Mouse (Mus musculus) heart, adult 2 months (tissue): ENCODE measurements at regions not wholly inside any gene's neighbourhood (a gene's known extent, or its start where the extent isn't known, plus 50 kb on each side); places are given as distances from the start of the nearest gene placed in this dataset.

Source experiments
- DNase-seq, 2 experiments: peaks; one replicate each; pipeline ENCODE4 v3.0.0; 2021
- H3K27ac ChIP-seq: fragments of 200-600 bp; 2 replicates; pipeline ENCODE4 v1.8.1; 2022
- H3K27me3 ChIP-seq: fragments of 200-500 bp; 2 replicates; pipeline ENCODE4 v1.6.1; 2012; ENCODE audit warnings: mild to moderate bottlenecking, low read length, inconsistent platforms, mixed read lengths; ENCODE audit not compliant: control insufficient read depth, insufficient read depth
- H3K36me3 ChIP-seq: fragments of 200-500 bp; 2 replicates; pipeline ENCODE4 v1.6.1; 2012; ENCODE audit warnings: low read length, inconsistent platforms; ENCODE audit not compliant: control insufficient read depth, insufficient read depth
- H3K4me1 ChIP-seq: fragments of 200-500 bp; 2 replicates; pipeline ENCODE4 v1.6.1; 2011; ENCODE audit warnings: low read length; ENCODE audit not compliant: control insufficient read depth, insufficient read depth
- H3K4me3 ChIP-seq: fragments of 200-600 bp; 2 replicates; pipeline ENCODE4 v1.8.1; 2022
- H3K79me2 ChIP-seq: fragments of 200-500 bp; replicated peaks from 2 replicates; pipeline ENCODE4 v1.6.1; 2012; ENCODE audit warnings: mild to moderate bottlenecking, inconsistent platforms, low read length, moderate library complexity, mixed read lengths; ENCODE audit not compliant: control insufficient read depth, insufficient read depth
- H3K9ac ChIP-seq: fragments of 200-500 bp; 2 replicates; pipeline ENCODE4 v1.6.1; 2012; ENCODE audit warnings: low read depth, mild to moderate bottlenecking, control low read depth, inconsistent platforms, low read length, mixed read lengths
- CTCF ChIP-seq: fragments of 200-600 bp; IDR thresholded peaks from 2 replicates; pipeline ENCODE4 v1.8.1; 2022; ENCODE audit warnings: antibody characterized with exemption, mild to moderate bottlenecking, moderate library complexity
- EP300 ChIP-seq: fragments of 200-500 bp; IDR thresholded peaks from 2 replicates; pipeline ENCODE4 v1.6.1; 2011; ENCODE audit warnings: low read depth, low read length, control low read depth; ENCODE audit not compliant: insufficient read depth
- POLR2A ChIP-seq: fragments of 200-500 bp; IDR thresholded peaks from 2 replicates; pipeline ENCODE4 v1.6.1; 2011; ENCODE audit warnings: mild to moderate bottlenecking, low read depth, low read length, control low read depth; ENCODE audit not compliant: insufficient read depth
- WGBS: fragments of 180-500 bp; shearing (Covaris S2); methylation state at CpG from one replicate; pipeline ENCODE4 v1.1.7; 2018; 5-methylcytosine and 5-hydroxymethylcytosine counted together
- intact Hi-C: fragments of 180-260 bp; cut with DNase I; formaldehyde crosslinking; loops from one replicate; pipeline ENCODE4 v1.15.1; 2025

GRCm38 (mm10) chr19:28171836-28172534 lies 161.0 kb upstream of the Rfx3 start:
- Histone ChIP-seq H3K36me3 (no peaks in the 10 kb centered on the region), H3K9ac (no peak overlapping the region), H3K79me2 (no peaks in the 10 kb centered on the region), H3K27me3 (no peaks in the 10 kb centered on the region), H3K4me3 (no peak overlapping the region), H3K27ac (no peak overlapping the region), H3K4me1 (no peaks in the 10 kb centered on the region)
- intact Hi-C loops, result no loop called here
- 88% methylated on average over 11 of the region's 11 CpGs for whole genome bisulfite sequencing
- DNase-seq, result no peak
- no peak for TF ChIP-seq EP300

GRCm38 (mm10) chr19:28167451-28168165 lies 156.6 kb upstream of the Rfx3 start:
- no peak for DNase-seq
- Histone ChIP-seq H3K4me3 (no peak overlapping the region), H3K4me1 (no peaks in the 10 kb centered on the region), H3K36me3 (no peaks in the 10 kb centered on the region), H3K79me2 (no peaks in the 10 kb centered on the region), H3K9ac (no peak overlapping the region), H3K27ac (no peak overlapping the region), H3K27me3 (no peaks in the 10 kb centered on the region)
- 82% methylated on average over 12 of the region's 12 CpGs for WGBS
- no peak for TF ChIP-seq EP300
- intact Hi-C loops, result loop anchor here (10.0 kb wide), 3 partner anchors 367 to 587 kb away; no protein-coding TSS in a partner anchor

GRCm38 (mm10) chr19:28166626-28167025 lies 155.7 kb upstream of the Rfx3 start:
- WGBS, result 90% methylated on average over 7 of the region's 7 CpGs

GRCm38 (mm10) chr19:28165901-28166361 lies 155.0 kb upstream of the Rfx3 start:
- H3K27me3 ChIP-seq, result no peaks in the 10 kb centered on the region
- H3K79me2 ChIP-seq, result no peaks in the 10 kb centered on the region
- no peak overlapping the region for H3K27ac ChIP-seq
- no peak overlapping the region for H3K9ac ChIP-seq
- intact Hi-C loops, result loop anchor here (1.0 to 10.0 kb wide), 4 partner anchors 369 to 589 kb away; no protein-coding TSS in a partner anchor
- H3K36me3 ChIP-seq, result no peaks in the 10 kb centered on the region
- H3K4me3 ChIP-seq, result no peak overlapping the region
- WGBS, result 34% methylated on average over 15 of the region's 15 CpGs
- H3K4me1 ChIP-seq, result no peaks in the 10 kb centered on the region
- no peak for TF ChIP-seq POLR2A
- TF ChIP-seq EP300, result 0 out of 2 replicates have a peak, but pooled peaks have one; percentile 32
- peak; percentile 78 for TF ChIP-seq CTCF
- DNase-seq, result peak; percentile 47 to 60

More at GRCm38 (mm10) chr19:28166626-28167025, 155.7 kb upstream of the Rfx3 start:
- no peak for DNase-seq
- Histone ChIP-seq H3K4me3 (no peak overlapping the region), H3K27ac (no peak overlapping the region), H3K79me2 (no peaks in the 10 kb centered on the region), H3K36me3 (no peaks in the 10 kb centered on the region), H3K27me3 (no peaks in the 10 kb centered on the region), H3K4me1 (no peaks in the 10 kb centered on the region), H3K9ac (no peak overlapping the region)
- TF ChIP-seq POLR2A, result no peak
- TF ChIP-seq CTCF, result no peak
- no peak for TF ChIP-seq EP300
- intact Hi-C loops, result loop anchor here (1.0 to 10.0 kb wide), 4 partner anchors 368 to 588 kb away; no protein-coding TSS in a partner anchor

GRCm38 (mm10) chr19:28163195-28163594 lies 152.2 kb upstream of the Rfx3 start:
- H3K79me2 ChIP-seq, result no peaks in the 10 kb centered on the region
- H3K27ac ChIP-seq, result no peak overlapping the region
- no peaks in the 10 kb centered on the region for H3K36me3 ChIP-seq
- H3K4me3 ChIP-seq, result no peak overlapping the region
- intact Hi-C loops, result loop anchor here (10.0 kb wide), 3 partner anchors 372 to 592 kb away; no protein-coding TSS in a partner anchor
- no peak for DNase-seq
- H3K9ac ChIP-seq, result no peak overlapping the region
- no peaks in the 10 kb centered on the region for H3K27me3 ChIP-seq
- TF ChIP-seq CTCF, result no peak
- TF ChIP-seq EP300, result no peak
- TF ChIP-seq POLR2A, result no peak
- no peaks in the 10 kb centered on the region for H3K4me1 ChIP-seq
- WGBS, result 76% methylated on average over 6 of the region's 6 CpGs

GRCm38 (mm10) chr19:28160582-28160981 lies 149.6 kb upstream of the Rfx3 start:
- Histone ChIP-seq H3K79me2 (no peaks in the 10 kb centered on the region), H3K9ac (no peak overlapping the region), H3K4me1 (no peaks in the 10 kb centered on the region), H3K4me3 (no peak overlapping the region), H3K36me3 (no peaks in the 10 kb centered on the region), H3K27ac (no peak overlapping the region), H3K27me3 (no peaks in the 10 kb centered on the region)
- TF ChIP-seq POLR2A (no peak), CTCF (peak; percentile 68)
- no peak for DNase-seq
- 80% methylated on average over 4 of the region's 4 CpGs for WGBS
- intact Hi-C loops, result loop anchor here (10.0 kb wide), 3 partner anchors 374 to 594 kb away; no protein-coding TSS in a partner anchor
